Mouse (Mus musculus): Measurements from ENCODE around the gene Myo16. TPM values are rescaled to one million over a fixed set of nuclear protein-coding genes. Genes with fewer than 3 reads are reported as not detected.

Gene Myo16
- polyA plus RNA-seq, 1 experiment from 2014 or later = 2.0 TPM

DNA sequence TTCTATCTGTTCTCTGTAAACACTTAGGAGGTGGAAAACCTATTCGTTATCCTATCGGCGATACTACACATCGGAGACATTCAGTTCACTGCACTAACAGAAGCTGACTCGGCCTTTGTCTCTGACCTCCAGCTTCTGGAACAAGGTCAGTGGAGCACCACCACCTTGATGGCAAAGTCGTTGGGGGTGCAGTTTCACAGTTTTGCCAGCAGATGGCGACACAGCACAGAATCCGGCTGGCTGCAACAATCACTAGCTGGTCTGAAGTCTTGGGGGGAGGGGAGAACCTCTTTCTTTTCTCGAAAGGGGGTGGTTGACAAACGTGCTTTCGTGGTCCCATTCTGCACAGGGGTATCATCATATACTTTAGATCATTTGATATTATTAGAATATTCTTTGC, 285.1 kb downstream of the Myo16 start:
- Histone ChIP-seq H3K27me3 (replicated peaks; ENCODE audit: control insufficient read depth, insufficient read depth, low read length) (no peaks in the 10 kb centered on the region), H3K4me3 (ENCODE audit: low read depth, low read length) (no peak overlapping the region), H3K36me3 (ENCODE audit: control insufficient read depth, insufficient read depth, low read length) (no peaks in the 10 kb centered on the region), H3K27ac (ENCODE audit: low read depth, low read length) (no peak overlapping the region), H3K9me3 (replicated peaks; ENCODE audit: control insufficient read depth, low read length) (no peaks in the 10 kb centered on the region), H3K4me1 (ENCODE audit: control insufficient read depth, insufficient read depth, low read length) (peaks cover 11% of the 10 kb centered on the region), H3K4me2 (ENCODE audit: low read length) (no peak overlapping the region), H3K9ac (ENCODE audit: low read length) (no peak overlapping the region)
- 13% methylated on average over 11 of the region's 11 CpGs for WGBS
- DNase-seq (ENCODE audit: low spot score) (peak; percentile 86), ATAC-seq (peak; percentile 67)

DNA sequence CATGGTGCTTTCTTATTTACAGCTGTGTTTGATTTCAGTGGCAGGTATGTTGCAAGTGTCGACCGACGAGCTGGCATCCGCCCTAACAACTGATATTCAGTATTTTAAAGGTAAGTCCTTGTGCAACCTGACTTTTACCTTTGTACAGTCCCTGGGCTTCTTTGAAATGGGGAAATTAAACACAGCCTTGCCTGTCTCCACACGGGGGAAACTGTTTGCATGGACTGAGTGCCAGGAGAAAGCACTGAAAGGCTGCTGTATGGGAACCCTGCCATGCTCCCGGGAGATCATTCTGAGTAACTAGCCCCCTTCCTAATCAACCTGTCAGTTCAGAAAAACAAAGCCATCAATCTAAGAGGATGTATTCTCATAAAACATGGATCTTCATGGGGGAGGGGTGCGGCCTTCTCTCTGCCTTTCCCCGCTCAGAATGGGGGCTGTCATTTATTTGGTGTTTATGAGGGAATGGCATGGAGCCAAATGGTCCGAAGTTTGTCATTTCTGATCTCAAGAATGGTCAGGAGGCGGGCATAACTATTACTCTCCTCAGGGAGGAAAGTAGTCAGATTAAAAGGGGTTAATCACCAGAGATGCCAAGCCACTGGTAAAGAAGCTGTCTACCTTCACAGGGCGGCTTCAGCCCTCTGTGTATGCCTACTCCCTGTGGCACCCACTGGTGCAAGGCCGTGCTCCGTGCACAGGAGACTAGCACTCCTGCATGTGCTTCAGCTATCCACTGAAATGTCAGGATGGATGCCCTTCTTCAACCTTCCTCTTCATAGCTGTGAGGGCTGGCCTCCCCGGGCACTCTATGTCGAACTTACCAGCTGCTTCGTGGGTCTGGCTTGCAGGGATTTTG, 286.1 kb downstream of the Myo16 start:
- WGBS = 52% methylated on average over 16 of the region's 16 CpGs
- H3K27me3 ChIP-seq (replicated peaks; ENCODE audit: control insufficient read depth, insufficient read depth, low read length) = no peaks in the 10 kb centered on the region
- H3K4me3 ChIP-seq (ENCODE audit: low read depth, low read length) = no peak overlapping the region
- H3K4me2 ChIP-seq (ENCODE audit: low read length) = no peak overlapping the region
- DNase-seq (ENCODE audit: low spot score) (peak; percentile 72), ATAC-seq (peak; percentile 66)
- H3K27ac ChIP-seq (ENCODE audit: low read depth, low read length) = peak overlapping the region; percentile 27; the same call in 1 of the 2 replicates
- H3K9ac ChIP-seq (ENCODE audit: low read length) = no peak overlapping the region
- no peaks in the 10 kb centered on the region for H3K9me3 ChIP-seq (replicated peaks; ENCODE audit: control insufficient read depth, low read length)
- peaks cover 11% of the 10 kb centered on the region for H3K4me1 ChIP-seq (ENCODE audit: control insufficient read depth, insufficient read depth, low read length)
- H3K36me3 ChIP-seq (ENCODE audit: control insufficient read depth, insufficient read depth, low read length) = no peaks in the 10 kb centered on the region

DNA sequence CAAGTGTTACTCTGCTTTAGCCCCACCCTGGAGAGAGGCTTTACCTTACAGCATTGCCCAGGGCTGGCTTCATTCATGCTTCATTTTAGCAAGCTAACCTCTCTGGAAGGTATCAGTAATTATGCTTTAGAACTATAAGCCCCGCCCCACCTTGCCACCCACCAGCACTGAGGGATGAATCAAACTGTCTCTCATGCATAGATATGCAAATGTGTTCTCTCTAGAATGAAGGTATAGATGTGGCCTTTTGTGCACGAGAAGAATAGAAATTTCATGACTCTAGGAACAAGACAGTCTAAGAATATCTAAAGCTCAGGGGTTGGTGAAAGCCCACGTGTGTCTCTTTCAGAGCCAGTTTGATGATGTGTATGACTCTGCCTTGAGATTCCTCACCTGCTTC, 288.9 kb downstream of the Myo16 start:
- no peak overlapping the region for H3K9ac ChIP-seq (ENCODE audit: low read length)
- no peak for ATAC-seq
- 32% methylated on average over 3 of the region's 3 CpGs for WGBS

DNA sequence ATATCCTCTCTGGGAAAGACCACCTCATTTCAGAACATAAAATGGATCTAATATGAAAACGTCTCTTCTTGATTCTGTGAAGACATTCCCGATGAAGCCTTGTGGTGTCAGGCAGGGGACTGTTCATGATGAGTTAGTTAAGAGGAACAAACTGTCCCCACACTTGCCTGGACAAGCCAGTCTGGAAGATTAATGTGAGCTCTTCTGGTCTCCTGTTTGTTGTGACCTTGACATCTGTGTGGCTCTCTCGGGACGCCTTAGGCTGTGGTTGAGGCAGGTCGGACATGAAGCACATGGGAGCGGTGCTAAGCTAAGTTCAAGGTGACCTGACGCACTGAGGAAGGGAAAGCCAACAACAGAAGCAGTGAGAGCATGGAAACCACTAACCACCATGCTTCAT, 291.3 kb downstream of the Myo16 start:
- no peak overlapping the region for H3K27ac ChIP-seq (ENCODE audit: low read depth, low read length)
- no peak overlapping the region for H3K9ac ChIP-seq (ENCODE audit: low read length)
- H3K4me2 ChIP-seq (ENCODE audit: low read length) = no peak overlapping the region
- H3K27me3 ChIP-seq (replicated peaks; ENCODE audit: control insufficient read depth, insufficient read depth, low read length) = no peaks in the 10 kb centered on the region
- WGBS = 94% methylated on average over 7 of the region's 7 CpGs
- H3K4me3 ChIP-seq (ENCODE audit: low read depth, low read length) = no peak overlapping the region
- H3K4me1 ChIP-seq (ENCODE audit: control insufficient read depth, insufficient read depth, low read length) = peaks cover 3% of the 10 kb centered on the region
- no peak for DNase-seq (ENCODE audit: low spot score)
- no peak for ATAC-seq
- no peaks in the 10 kb centered on the region for H3K9me3 ChIP-seq (replicated peaks; ENCODE audit: control insufficient read depth, low read length)
- no peaks in the 10 kb centered on the region for H3K36me3 ChIP-seq (ENCODE audit: control insufficient read depth, insufficient read depth, low read length)

More for the DNA sequence above, 288.9 kb downstream of the Myo16 start:
- DNase-seq (ENCODE audit: low spot score) = no peak
- H3K27me3 ChIP-seq (replicated peaks; ENCODE audit: control insufficient read depth, insufficient read depth, low read length) = no peaks in the 10 kb centered on the region
- no peak overlapping the region for H3K4me3 ChIP-seq (ENCODE audit: low read depth, low read length)
- no peaks in the 10 kb centered on the region for H3K9me3 ChIP-seq (replicated peaks; ENCODE audit: control insufficient read depth, low read length)
- no peak overlapping the region for H3K27ac ChIP-seq (ENCODE audit: low read depth, low read length)
- no peak overlapping the region for H3K4me2 ChIP-seq (ENCODE audit: low read length)
- H3K4me1 ChIP-seq (ENCODE audit: control insufficient read depth, insufficient read depth, low read length) = peaks cover 11% of the 10 kb centered on the region
- no peaks in the 10 kb centered on the region for H3K36me3 ChIP-seq (ENCODE audit: control insufficient read depth, insufficient read depth, low read length)

DNA sequence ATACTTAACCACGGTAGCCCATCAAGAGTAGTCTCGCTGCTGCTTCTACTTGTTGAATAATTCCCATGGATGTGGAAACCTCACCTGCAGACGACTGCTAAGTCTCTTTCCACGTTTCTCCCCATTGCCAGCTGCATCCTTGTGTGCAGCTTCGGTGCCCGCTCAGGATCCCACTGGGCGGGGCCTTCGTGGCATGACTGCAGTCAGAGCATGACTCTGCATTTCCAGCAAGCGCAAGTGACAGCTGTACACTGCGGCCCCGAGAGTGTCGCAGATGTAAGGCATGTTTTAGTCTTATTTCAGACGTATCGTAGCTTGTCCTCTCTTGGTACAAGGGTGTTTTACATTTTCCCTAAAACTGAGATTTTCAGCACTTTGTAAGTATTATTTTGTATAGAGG, 294.8 kb downstream of the Myo16 start:
- WGBS = 85% methylated on average over 14 of the region's 14 CpGs
- Histone ChIP-seq H3K4me2 (ENCODE audit: low read length) (no peak overlapping the region), H3K4me3 (ENCODE audit: low read depth, low read length) (no peak overlapping the region), H3K9me3 (replicated peaks; ENCODE audit: control insufficient read depth, low read length) (no peaks in the 10 kb centered on the region), H3K9ac (ENCODE audit: low read length) (no peak overlapping the region), H3K27me3 (replicated peaks; ENCODE audit: control insufficient read depth, insufficient read depth, low read length) (no peaks in the 10 kb centered on the region), H3K36me3 (ENCODE audit: control insufficient read depth, insufficient read depth, low read length) (no peaks in the 10 kb centered on the region), H3K27ac (ENCODE audit: low read depth, low read length) (no peak overlapping the region), H3K4me1 (ENCODE audit: control insufficient read depth, insufficient read depth, low read length) (peaks cover 10% of the 10 kb centered on the region)
- ATAC-seq (no peak), DNase-seq (ENCODE audit: low spot score) (no peak)

DNA sequence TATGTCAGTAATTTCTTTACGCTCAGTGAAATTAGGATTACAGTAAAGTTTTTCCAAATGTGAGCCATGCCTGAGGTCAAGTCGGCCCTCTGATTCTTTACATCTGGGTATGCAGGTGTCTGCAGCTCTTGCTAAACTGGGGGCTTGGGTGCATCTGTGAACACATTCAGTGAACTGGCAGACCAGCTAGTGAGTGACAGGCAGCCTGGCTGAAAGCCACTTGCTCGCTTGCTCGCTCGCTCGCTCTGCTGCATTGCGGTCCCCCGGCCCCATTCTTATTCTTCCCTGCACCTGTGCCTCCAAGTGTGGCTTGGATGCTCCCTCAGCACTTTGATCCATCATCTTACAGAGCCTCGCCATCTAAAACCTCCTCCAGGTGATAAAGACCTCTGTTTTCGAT, 299.3 kb downstream of the Myo16 start:
- Histone ChIP-seq H3K4me1 (ENCODE audit: control insufficient read depth, insufficient read depth, low read length) (peaks cover 14% of the 10 kb centered on the region), H3K9me3 (replicated peaks; ENCODE audit: control insufficient read depth, low read length) (no peaks in the 10 kb centered on the region), H3K27ac (ENCODE audit: low read depth, low read length) (no peak overlapping the region), H3K4me2 (ENCODE audit: low read length) (no peak overlapping the region), H3K4me3 (ENCODE audit: low read depth, low read length) (no peak overlapping the region), H3K9ac (ENCODE audit: low read length) (0 out of 2 replicates have a peak overlapping the region, but pooled peaks have one; percentile 17), H3K36me3 (ENCODE audit: control insufficient read depth, insufficient read depth, low read length) (no peaks in the 10 kb centered on the region), H3K27me3 (replicated peaks; ENCODE audit: control insufficient read depth, insufficient read depth, low read length) (no peaks in the 10 kb centered on the region)
- peak; percentile 76 for DNase-seq (ENCODE audit: low spot score)
- peak; percentile 70; the same call in 1 of the 2 replicates for ATAC-seq
- WGBS = 43% methylated on average over 10 of the region's 10 CpGs

DNA sequence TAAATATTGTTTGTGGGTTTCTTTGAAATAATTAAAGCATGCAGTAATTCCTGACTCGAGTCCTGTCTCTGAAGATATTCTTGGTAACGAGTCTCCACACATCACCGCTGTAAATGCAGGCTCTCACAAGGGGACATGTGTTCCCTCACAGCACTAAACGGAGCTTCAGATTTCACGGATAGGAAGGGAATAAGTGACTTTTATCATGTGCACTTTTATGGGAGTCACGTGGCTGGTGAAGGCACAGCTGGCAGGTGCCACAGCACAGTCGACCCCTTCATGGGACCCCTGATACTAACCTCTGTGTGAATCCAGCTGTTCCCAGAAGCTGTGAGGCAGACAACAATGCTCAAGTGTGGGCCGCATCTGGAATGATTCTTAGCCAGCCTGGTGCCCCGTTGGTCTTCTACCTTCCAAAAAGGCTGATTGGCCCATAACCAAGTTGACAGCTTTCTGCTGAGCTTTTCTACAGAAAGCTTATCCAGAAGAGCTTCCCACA, 304.5 kb downstream of the Myo16 start:
- H3K36me3 ChIP-seq (ENCODE audit: control insufficient read depth, insufficient read depth, low read length) = no peaks in the 10 kb centered on the region
- no peak overlapping the region for H3K27ac ChIP-seq (ENCODE audit: low read depth, low read length)
- H3K9ac ChIP-seq (ENCODE audit: low read length) = no peak overlapping the region
- H3K4me1 ChIP-seq (ENCODE audit: control insufficient read depth, insufficient read depth, low read length) = peaks cover 8% of the 10 kb centered on the region
- H3K27me3 ChIP-seq (replicated peaks; ENCODE audit: control insufficient read depth, insufficient read depth, low read length) = no peaks in the 10 kb centered on the region
- no peak for ATAC-seq
- H3K4me3 ChIP-seq (ENCODE audit: low read depth, low read length) = no peak overlapping the region
- 67% methylated on average over 9 of the region's 9 CpGs for WGBS
- no peak for DNase-seq (ENCODE audit: low spot score)
- no peaks in the 10 kb centered on the region for H3K9me3 ChIP-seq (replicated peaks; ENCODE audit: control insufficient read depth, low read length)
- no peak overlapping the region for H3K4me2 ChIP-seq (ENCODE audit: low read length)

DNA sequence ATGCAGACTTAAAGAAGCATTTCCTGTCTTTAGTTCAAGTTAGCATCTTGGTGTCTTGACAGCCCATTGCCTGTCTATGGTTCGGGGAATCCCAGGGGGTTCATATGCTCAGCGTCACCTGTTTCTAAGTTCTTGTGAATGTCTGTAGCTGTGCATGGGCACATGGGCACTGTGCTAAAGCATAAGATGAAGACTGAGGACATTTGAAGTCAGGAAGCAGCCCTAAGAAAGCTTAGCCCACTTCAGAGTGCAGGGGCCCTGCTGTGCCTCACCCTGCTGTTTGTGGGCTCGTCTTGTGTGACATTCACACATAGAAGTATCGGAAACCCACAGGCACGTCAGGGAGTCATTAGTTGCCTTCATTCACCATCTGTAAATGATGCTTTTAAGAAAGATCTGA, 308.6 kb downstream of the Myo16 start:
- Histone ChIP-seq H3K4me3 (ENCODE audit: low read depth, low read length) (no peak overlapping the region), H3K4me1 (ENCODE audit: control insufficient read depth, insufficient read depth, low read length) (no peaks in the 10 kb centered on the region), H3K4me2 (ENCODE audit: low read length) (no peak overlapping the region), H3K9ac (ENCODE audit: low read length) (no peak overlapping the region), H3K36me3 (ENCODE audit: control insufficient read depth, insufficient read depth, low read length) (no peaks in the 10 kb centered on the region), H3K27me3 (replicated peaks; ENCODE audit: control insufficient read depth, insufficient read depth, low read length) (no peaks in the 10 kb centered on the region), H3K27ac (ENCODE audit: low read depth, low read length) (no peak overlapping the region), H3K9me3 (replicated peaks; ENCODE audit: control insufficient read depth, low read length) (no peaks in the 10 kb centered on the region)
- ATAC-seq = no peak
- 83% methylated on average over 5 of the region's 5 CpGs for whole genome bisulfite sequencing
- no peak for DNase-seq (ENCODE audit: low spot score)

DNA sequence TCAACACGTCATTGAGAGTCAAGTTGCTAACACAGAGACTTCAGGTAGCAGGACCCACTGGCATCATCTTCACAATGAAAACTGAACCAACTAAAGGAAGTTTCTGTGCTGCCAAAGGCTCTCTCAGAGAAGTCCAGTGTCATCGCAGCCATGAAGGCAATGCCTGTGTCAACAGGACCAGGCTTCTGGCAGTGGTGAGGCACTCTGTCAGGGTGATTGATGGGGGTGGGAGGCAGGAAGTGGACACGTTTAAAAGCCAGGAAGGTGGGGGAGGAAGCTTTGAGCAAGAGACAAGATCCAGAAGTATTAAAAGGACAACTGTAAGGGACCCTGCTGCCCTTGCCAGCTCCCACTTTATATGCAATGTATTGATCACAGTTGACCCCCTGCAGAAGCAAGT, 314.8 kb downstream of the Myo16 start:
- WGBS = 76% methylated on average over 3 of the region's 3 CpGs
- DNase-seq (ENCODE audit: low spot score) (no peak), ATAC-seq (no peak)
- H3K4me1 ChIP-seq (ENCODE audit: control insufficient read depth, insufficient read depth, low read length) = no peaks in the 10 kb centered on the region
- no peak overlapping the region for H3K4me3 ChIP-seq (ENCODE audit: low read depth, low read length)
- H3K9ac ChIP-seq (ENCODE audit: low read length) = no peak overlapping the region
- no peak overlapping the region for H3K4me2 ChIP-seq (ENCODE audit: low read length)
- no peaks in the 10 kb centered on the region for H3K36me3 ChIP-seq (ENCODE audit: control insufficient read depth, insufficient read depth, low read length)
- no peaks in the 10 kb centered on the region for H3K27me3 ChIP-seq (replicated peaks; ENCODE audit: control insufficient read depth, insufficient read depth, low read length)
- H3K27ac ChIP-seq (ENCODE audit: low read depth, low read length) = no peak overlapping the region
- no peaks in the 10 kb centered on the region for H3K9me3 ChIP-seq (replicated peaks; ENCODE audit: control insufficient read depth, low read length)
